Mouse (Mus musculus) forebrain, embryonic 13.5 days (tissue): ENCODE measurements around the gene Lamp1. TPM values are rescaled to one million over a fixed set of nuclear protein-coding genes. Genes with fewer than 3 reads are reported as not detected.

ENCODE experiments used
- ATAC-seq: fragments of 200-750 bp; cut with Nextera tagmentation; 2 replicates; pipeline ENCODE4 v1.8.0; 2017
- H3K27ac ChIP-seq: fragments of 300-500 bp; sonication (generic); 2 replicates; pipeline ENCODE4 v1.5.1; 2015; ENCODE audit warnings: inconsistent platforms, mild to moderate bottlenecking, moderate library complexity
- H3K27me3 ChIP-seq: fragments of 300-500 bp; sonication (generic); 2 replicates; pipeline ENCODE4 v1.6.1; 2015; ENCODE audit warnings: mild to moderate bottlenecking, inconsistent platforms
- H3K36me3 ChIP-seq: fragments of 300-500 bp; sonication (generic); 2 replicates; pipeline ENCODE4 v1.6.1; 2015; ENCODE audit warnings: mild to moderate bottlenecking, inconsistent platforms; ENCODE audit not compliant: poor library complexity, severe bottlenecking
- H3K4me1 ChIP-seq: fragments of 300-500 bp; sonication (generic); 2 replicates; pipeline ENCODE4 v1.6.1; 2015; ENCODE audit warnings: inconsistent platforms
- H3K4me2 ChIP-seq: fragments of 300-500 bp; sonication (generic); 2 replicates; pipeline ENCODE4 v1.6.1; 2015; ENCODE audit warnings: inconsistent platforms, mild to moderate bottlenecking, moderate library complexity
- H3K4me3 ChIP-seq: fragments of 300-500 bp; sonication (generic); 2 replicates; pipeline ENCODE4 v1.5.1; 2015; ENCODE audit warnings: mild to moderate bottlenecking, inconsistent platforms
- H3K9ac ChIP-seq: fragments of 300-500 bp; sonication (generic); 2 replicates; pipeline ENCODE4 v1.6.1; 2015; ENCODE audit warnings: mild to moderate bottlenecking, inconsistent platforms
- H3K9me3 ChIP-seq: fragments of 300-500 bp; sonication (generic); replicated peaks from 2 replicates; pipeline ENCODE4 v1.6.1; 2016; ENCODE audit warnings: inconsistent platforms
- WGBS: fragments of 180-500 bp; shearing (Covaris S2); methylation state at CpG from one replicate; pipeline ENCODE4 v1.1.7; 2015; 5-methylcytosine and 5-hydroxymethylcytosine counted together
- polyA plus RNA-seq: library from polyadenylated mRNA; unstranded; fragments of >200 nt; fragmentation: Nextera tagmentation; extraction: Ambion mirVana; gene quantifications from 2 replicates; pipeline ENCODE4 v1.2.1, GENCODE M21; 2015

The Lamp1 gene
- polyA plus RNA-seq, 1 experiment from 2014 or later: 194 TPM

DNA sequence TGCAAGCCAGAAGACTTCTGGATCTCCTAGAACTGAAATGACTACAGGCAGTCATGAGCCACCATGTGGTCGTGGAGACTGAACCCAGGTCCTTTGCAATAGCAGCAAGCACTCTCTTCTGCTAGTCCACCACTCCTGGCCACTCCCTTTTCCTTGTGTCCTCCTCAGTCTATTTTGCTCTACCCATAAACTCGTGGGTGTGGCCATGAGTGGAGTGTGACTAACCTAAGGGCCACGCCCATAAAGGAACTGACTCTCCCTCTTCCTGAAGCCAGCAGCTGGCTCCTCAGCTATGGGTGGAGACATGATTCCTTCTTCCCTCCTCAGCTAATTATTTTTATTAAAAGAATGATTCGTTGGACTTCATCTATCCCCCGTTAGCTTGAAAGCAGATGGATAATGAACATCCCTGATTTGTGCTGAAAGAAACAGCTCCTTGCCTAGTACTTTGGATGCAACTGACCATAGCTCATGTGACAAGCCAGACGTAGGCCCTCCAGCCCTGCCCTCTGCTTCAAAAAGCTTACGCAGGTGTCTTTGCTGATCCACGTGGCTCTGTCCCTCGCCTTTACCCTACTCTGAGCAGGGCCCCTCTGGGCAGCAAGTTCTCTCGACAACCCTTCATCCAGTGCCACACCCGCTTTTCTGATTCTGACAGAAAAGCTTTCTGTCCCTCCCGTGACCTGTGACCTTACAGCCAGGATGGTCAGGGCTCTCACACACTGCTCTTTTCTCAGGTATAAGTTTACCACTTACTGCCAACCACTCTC lies 45.6 kb downstream of the Lamp1 start:
- Histone ChIP-seq H3K9ac (no peak overlapping the region), H3K4me3 (no peak overlapping the region), H3K9me3 (no peaks in the 10 kb centered on the region), H3K4me2 (no peak overlapping the region), H3K27me3 (peaks cover 28% of the 10 kb centered on the region), H3K4me1 (peaks cover 12% of the 10 kb centered on the region), H3K36me3 (no peaks in the 10 kb centered on the region), H3K27ac (no peak overlapping the region)
- no peak for ATAC-seq
- WGBS: 71% methylated on average over 12 of the region's 12 CpGs

DNA sequence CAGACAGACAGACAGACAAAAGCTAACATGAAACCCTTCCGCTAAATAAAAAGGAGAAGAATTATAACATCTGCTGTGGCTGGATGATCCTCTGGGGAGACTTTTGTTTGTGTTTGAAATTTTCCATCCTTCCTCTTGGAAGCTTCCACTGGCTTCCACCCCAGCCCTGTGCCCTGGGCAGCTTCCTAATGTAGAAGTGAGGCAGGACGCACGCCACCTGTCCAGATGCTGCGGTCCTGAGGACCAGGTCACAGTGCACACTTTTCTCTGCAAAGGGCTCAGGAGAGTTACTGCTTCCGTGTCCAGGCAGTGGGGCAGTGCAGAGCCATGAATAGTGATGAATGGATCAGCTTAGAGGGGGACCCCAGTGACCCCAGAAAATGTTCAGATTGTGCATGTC lies 46.4 kb downstream of the Lamp1 start:
- Histone ChIP-seq H3K4me3 (no peak overlapping the region), H3K9ac (no peak overlapping the region), H3K27ac (no peak overlapping the region), H3K27me3 (peaks cover 28% of the 10 kb centered on the region), H3K36me3 (no peaks in the 10 kb centered on the region), H3K9me3 (no peaks in the 10 kb centered on the region), H3K4me2 (no peak overlapping the region), H3K4me1 (peaks cover 6% of the 10 kb centered on the region; the same call in 1 of the 2 replicates)
- whole genome bisulfite sequencing: 86% methylated on average over 5 of the region's 5 CpGs
- ATAC-seq: no peak

DNA sequence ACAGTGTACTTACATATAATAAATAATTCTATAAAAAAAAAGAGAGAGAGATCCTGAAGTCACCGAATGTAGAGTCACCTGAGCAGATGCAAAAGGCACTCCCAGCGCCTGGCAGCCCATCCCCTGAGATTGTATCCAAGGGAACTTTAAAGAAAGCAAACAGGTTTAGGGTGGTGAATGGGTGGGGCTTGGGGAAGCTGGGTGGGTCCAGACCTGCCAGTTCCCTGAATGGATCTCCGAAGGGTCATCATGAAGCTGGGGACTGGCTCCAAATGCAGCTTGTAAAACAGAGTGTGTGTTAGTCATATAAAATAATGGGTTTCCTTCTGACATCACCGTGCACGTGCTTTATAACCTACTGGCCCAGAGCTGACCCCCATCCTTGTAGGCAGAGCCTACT lies 47.3 kb downstream of the Lamp1 start:
- no peak for ATAC-seq
- H3K36me3 ChIP-seq: no peaks in the 10 kb centered on the region
- peaks cover 22% of the 10 kb centered on the region for H3K27me3 ChIP-seq
- no peak overlapping the region for H3K4me2 ChIP-seq
- no peak overlapping the region for H3K9ac ChIP-seq
- no peaks in the 10 kb centered on the region for H3K4me1 ChIP-seq
- WGBS: 49% methylated on average over 5 of the region's 5 CpGs
- no peak overlapping the region for H3K4me3 ChIP-seq
- no peak overlapping the region for H3K27ac ChIP-seq
- H3K9me3 ChIP-seq: no peaks in the 10 kb centered on the region

GRCm38 (mm10) chr8:13208627-13209355 lies 49.8 kb downstream of the Lamp1 start:
- no peak overlapping the region for H3K4me2 ChIP-seq
- H3K9ac ChIP-seq: no peak overlapping the region
- no peak for ATAC-seq
- WGBS: 53% methylated on average over 6 of the region's 6 CpGs
- H3K4me3 ChIP-seq: no peak overlapping the region
- no peaks in the 10 kb centered on the region for H3K27me3 ChIP-seq
- H3K27ac ChIP-seq: no peak overlapping the region
- peaks cover 8% of the 10 kb centered on the region for H3K4me1 ChIP-seq
- H3K36me3 ChIP-seq: no peaks in the 10 kb centered on the region
- no peaks in the 10 kb centered on the region for H3K9me3 ChIP-seq

DNA sequence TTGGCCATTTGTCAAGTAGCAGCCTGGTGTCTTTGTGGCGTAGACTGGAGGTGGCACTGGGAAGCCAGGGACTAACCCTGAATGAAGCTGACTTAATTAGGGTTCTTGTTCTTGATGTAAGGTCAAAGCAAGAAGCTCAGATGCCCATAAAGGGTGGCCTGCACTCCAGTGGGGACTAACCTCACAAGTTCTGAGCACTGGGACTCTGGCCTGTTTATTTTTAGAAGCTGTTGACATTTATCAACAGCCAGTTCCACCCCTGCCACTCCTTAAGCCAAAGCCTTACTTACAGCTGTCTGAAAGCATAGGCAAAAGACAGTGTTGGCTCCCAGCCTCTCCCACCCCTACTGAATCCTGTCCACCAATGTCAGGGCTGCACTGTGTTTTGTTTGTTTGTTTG lies 50.8 kb downstream of the Lamp1 start:
- Histone ChIP-seq H3K4me2 (no peak overlapping the region), H3K27ac (no peak overlapping the region), H3K4me3 (no peak overlapping the region), H3K36me3 (no peaks in the 10 kb centered on the region), H3K9me3 (no peaks in the 10 kb centered on the region), H3K27me3 (no peaks in the 10 kb centered on the region), H3K9ac (no peak overlapping the region), H3K4me1 (peaks cover 12% of the 10 kb centered on the region)
- WGBS: 57% methylated on average over 1 of the region's 1 CpGs
- no peak for ATAC-seq

DNA sequence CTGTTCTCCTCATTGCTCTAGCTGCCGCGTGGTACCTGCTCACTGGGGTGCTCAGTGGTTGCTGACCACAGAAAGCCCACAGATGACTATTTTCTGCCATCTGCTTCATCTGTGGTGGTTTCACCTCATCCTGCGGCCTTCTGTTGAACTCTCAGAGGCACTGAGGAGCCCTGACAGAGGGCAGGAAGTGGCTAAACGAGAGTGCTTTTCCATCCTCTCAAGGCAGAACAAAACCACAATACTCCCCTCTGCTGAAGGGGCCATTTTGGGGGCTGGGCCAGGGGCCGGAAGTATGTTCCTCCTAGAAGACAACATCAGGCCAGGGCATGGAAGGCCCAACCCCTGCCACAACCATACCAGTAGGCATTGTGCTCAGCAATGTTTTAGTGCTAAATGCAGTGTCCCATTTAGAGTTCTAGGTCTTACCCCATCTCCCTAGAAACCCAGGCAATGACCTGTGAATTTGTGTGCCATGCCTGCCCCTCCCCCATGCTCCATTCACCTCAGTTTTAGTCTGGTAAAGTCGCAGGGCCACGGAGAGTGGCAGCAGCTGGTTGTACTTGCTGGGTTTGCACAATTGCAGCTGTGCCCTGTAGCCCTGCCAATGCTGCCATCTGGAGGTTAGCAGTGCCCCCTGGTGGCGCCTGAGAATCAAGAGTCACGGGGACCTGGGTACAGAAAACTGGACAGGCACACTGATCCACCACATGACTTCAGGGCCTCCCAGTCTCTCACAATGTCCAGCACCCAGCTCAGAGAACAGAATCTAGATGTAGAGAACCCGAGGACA lies 54.7 kb downstream of the Lamp1 start:
- Histone ChIP-seq H3K36me3 (no peaks in the 10 kb centered on the region), H3K4me3 (no peak overlapping the region), H3K27ac (peak overlapping the region; percentile 14; the same call in 1 of the 2 replicates), H3K4me1 (peaks cover 12% of the 10 kb centered on the region), H3K27me3 (no peaks in the 10 kb centered on the region), H3K9ac (no peak overlapping the region), H3K4me2 (peak overlapping the region; percentile 38; the same call in 1 of the 2 replicates), H3K9me3 (no peaks in the 10 kb centered on the region)
- ATAC-seq: peak; percentile 85
- 28% methylated on average over 10 of the region's 10 CpGs for WGBS

GRCm38 (mm10) chr8:13216386-13216785 lies 57.4 kb downstream of the Lamp1 start:
- Histone ChIP-seq H3K4me3 (no peak overlapping the region), H3K4me2 (no peak overlapping the region), H3K27me3 (no peaks in the 10 kb centered on the region), H3K36me3 (no peaks in the 10 kb centered on the region), H3K9ac (no peak overlapping the region), H3K27ac (no peak overlapping the region), H3K9me3 (no peaks in the 10 kb centered on the region), H3K4me1 (peaks cover 12% of the 10 kb centered on the region)
- no peak for ATAC-seq
- 82% methylated on average over 8 of the region's 8 CpGs for WGBS

- peaks cover 12% of the 10 kb centered on the region for H3K4me1 ChIP-seq
- H3K4me3 ChIP-seq: no peak overlapping the region
- no peak overlapping the region for H3K4me2 ChIP-seq
- no peak overlapping the region for H3K9ac ChIP-seq
- WGBS: 69% methylated on average over 5 of the region's 5 CpGs
- H3K27ac ChIP-seq: no peak overlapping the region
- no peaks in the 10 kb centered on the region for H3K36me3 ChIP-seq
- H3K9me3 ChIP-seq: no peaks in the 10 kb centered on the region
- no peaks in the 10 kb centered on the region for H3K27me3 ChIP-seq
- no peak for ATAC-seq
Measured at GRCm38 (mm10) chr8:13217093-13217492, 58.1 kb downstream of the Lamp1 start.

GRCm38 (mm10) chr8:13217986-13218385 lies 59.0 kb downstream of the Lamp1 start:
- Histone ChIP-seq H3K36me3 (no peaks in the 10 kb centered on the region), H3K4me1 (peaks cover 12% of the 10 kb centered on the region), H3K9ac (no peak overlapping the region), H3K9me3 (no peaks in the 10 kb centered on the region), H3K4me2 (no peak overlapping the region), H3K27ac (no peak overlapping the region), H3K4me3 (no peak overlapping the region), H3K27me3 (no peaks in the 10 kb centered on the region)
- ATAC-seq: no peak

DNA sequence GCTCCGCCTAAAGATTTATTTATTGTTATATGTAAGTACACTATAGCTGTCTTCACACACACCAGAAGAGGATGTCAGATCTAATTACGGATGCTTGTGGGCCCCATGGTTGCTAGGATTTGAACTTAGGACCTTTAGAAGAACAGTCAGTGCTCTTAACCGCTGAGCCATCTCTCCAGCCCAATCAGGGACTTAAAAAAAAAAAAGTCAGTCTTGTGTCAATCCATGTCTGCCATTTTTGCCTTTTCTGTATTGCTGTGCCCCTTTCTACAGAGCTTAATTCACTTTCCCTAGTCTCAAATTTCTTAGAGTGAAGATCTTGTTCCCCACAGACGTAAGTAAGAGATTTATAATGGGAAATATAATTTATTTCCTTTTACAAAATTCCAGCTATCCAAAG lies 59.5 kb downstream of the Lamp1 start:
- WGBS: 82% methylated on average over 4 of the region's 4 CpGs
- no peak for ATAC-seq
- Histone ChIP-seq H3K36me3 (no peaks in the 10 kb centered on the region), H3K4me1 (peaks cover 7% of the 10 kb centered on the region), H3K27me3 (no peaks in the 10 kb centered on the region), H3K9ac (no peak overlapping the region), H3K4me2 (no peak overlapping the region), H3K9me3 (no peaks in the 10 kb centered on the region), H3K4me3 (no peak overlapping the region), H3K27ac (no peak overlapping the region)

- no peak overlapping the region for H3K4me2 ChIP-seq
- H3K4me3 ChIP-seq: no peak overlapping the region
- H3K27ac ChIP-seq: no peak overlapping the region
- no peaks in the 10 kb centered on the region for H3K9me3 ChIP-seq
- H3K9ac ChIP-seq: no peak overlapping the region
- 87% methylated on average over 9 of the region's 9 CpGs for WGBS
- ATAC-seq: no peak
- H3K27me3 ChIP-seq: no peaks in the 10 kb centered on the region
- H3K4me1 ChIP-seq: peaks cover 8% of the 10 kb centered on the region
- no peaks in the 10 kb centered on the region for H3K36me3 ChIP-seq
Measured at GRCm38 (mm10) chr8:13224426-13224825, 65.5 kb downstream of the Lamp1 start.
